Mouse (Mus musculus): ENCODE data around the gene Tnfsf8.
A peak's percentile ranks its signal among the peaks of the same experiment; 100 is the strongest.

Tnfsf8 gene

GRCm38 (mm10) chr4:63860688-63861540 lies at the start of gene Tnfsf8:
Tnfsf8 (minus strand) TSS chr4:63861347.
- DNase-seq (ENCODE audit: low spot score in 2 of 2): peak; percentile 17 to 65

- DNase-seq (ENCODE audit: low spot score in 2 of 2): no peak
Measured at GRCm38 (mm10) chr4:63908511-63908910, 47.4 kb upstream of the Tnfsf8 start.

GRCm38 (mm10) chr4:63907473-63907872 lies 46.3 kb upstream of the Tnfsf8 start:
- DNase-seq (ENCODE audit: low spot score in 2 of 2): no peak

- no peak for DNase-seq (ENCODE audit: low spot score in 2 of 2)
Measured at GRCm38 (mm10) chr4:63906050-63906449, 44.9 kb upstream of the Tnfsf8 start.

- no peak for DNase-seq (ENCODE audit: low spot score in 2 of 2)
Measured at GRCm38 (mm10) chr4:63899081-63899523, 38.0 kb upstream of the Tnfsf8 start.

GRCm38 (mm10) chr4:63897152-63897551 lies 36.0 kb upstream of the Tnfsf8 start:
- DNase-seq (ENCODE audit: low spot score in 2 of 2): no peak

- DNase-seq (ENCODE audit: low spot score in 2 of 2): no peak
Measured at GRCm38 (mm10) chr4:63886156-63886555, 25.0 kb upstream of the Tnfsf8 start.

GRCm38 (mm10) chr4:63876720-63877119 lies 15.6 kb upstream of the Tnfsf8 start:
- no peak for DNase-seq (ENCODE audit: low spot score in 2 of 2)

GRCm38 (mm10) chr4:63875480-63875879 lies 14.3 kb upstream of the Tnfsf8 start:
- no peak for DNase-seq (ENCODE audit: low spot score in 2 of 2)

GRCm38 (mm10) chr4:63870678-63871077 lies 9.5 kb upstream of the Tnfsf8 start:
- no peak for DNase-seq (ENCODE audit: low spot score in 2 of 2)

- no peak for DNase-seq (ENCODE audit: low spot score in 2 of 2)
Measured at GRCm38 (mm10) chr4:63868770-63869169, 7.6 kb upstream of the Tnfsf8 start.

- DNase-seq (ENCODE audit: low spot score in 2 of 2): no peak
Measured at GRCm38 (mm10) chr4:63862953-63863352, 1.8 kb upstream of the Tnfsf8 start.

GRCm38 (mm10) chr4:63862092-63862697 lies 1.0 kb upstream of the Tnfsf8 start:
- no peak for DNase-seq (ENCODE audit: low spot score in 2 of 2)

- DNase-seq (ENCODE audit: low spot score in 2 of 2): no peak
Measured at GRCm38 (mm10) chr4:63860236-63860635, 911 bp downstream of the Tnfsf8 start.

GRCm38 (mm10) chr4:63859785-63860203 lies 1.4 kb downstream of the Tnfsf8 start:
- DNase-seq (ENCODE audit: low spot score in 2 of 2): no peak

- no peak for DNase-seq (ENCODE audit: low spot score in 2 of 2)
Measured at GRCm38 (mm10) chr4:63858646-63859224, 2.4 kb downstream of the Tnfsf8 start.

GRCm38 (mm10) chr4:63856764-63857163 lies 4.4 kb downstream of the Tnfsf8 start:
- no peak for DNase-seq (ENCODE audit: low spot score in 2 of 2)

- DNase-seq (ENCODE audit: low spot score in 2 of 2): no peak
Measured at GRCm38 (mm10) chr4:63853782-63854386, 7.3 kb downstream of the Tnfsf8 start.

- DNase-seq (ENCODE audit: low spot score in 2 of 2): no peak
Measured at GRCm38 (mm10) chr4:63850082-63850481, 11.1 kb downstream of the Tnfsf8 start.

GRCm38 (mm10) chr4:63846881-63847597 lies 14.1 kb downstream of the Tnfsf8 start:
- DNase-seq (ENCODE audit: low spot score in 2 of 2): no peak

GRCm38 (mm10) chr4:63845760-63846159 lies 15.4 kb downstream of the Tnfsf8 start:
- DNase-seq (ENCODE audit: low spot score in 2 of 2): no peak

GRCm38 (mm10) chr4:63843924-63844323 lies 17.2 kb downstream of the Tnfsf8 start:
- DNase-seq (ENCODE audit: low spot score in 2 of 2): no peak
